Mouse (Mus musculus) urinary bladder, postnatal 36 days (tissue): ENCODE data around the gene Emilin2.

ENCODE experiments used
- DNase-seq, 2 experiments: peaks; one replicate each; pipeline ENCODE4 v3.0.0; 2022; ENCODE audit warnings: low spot score in 2 of 2, mixed read lengths in 1 of 2

The Emilin2 gene

DNA sequence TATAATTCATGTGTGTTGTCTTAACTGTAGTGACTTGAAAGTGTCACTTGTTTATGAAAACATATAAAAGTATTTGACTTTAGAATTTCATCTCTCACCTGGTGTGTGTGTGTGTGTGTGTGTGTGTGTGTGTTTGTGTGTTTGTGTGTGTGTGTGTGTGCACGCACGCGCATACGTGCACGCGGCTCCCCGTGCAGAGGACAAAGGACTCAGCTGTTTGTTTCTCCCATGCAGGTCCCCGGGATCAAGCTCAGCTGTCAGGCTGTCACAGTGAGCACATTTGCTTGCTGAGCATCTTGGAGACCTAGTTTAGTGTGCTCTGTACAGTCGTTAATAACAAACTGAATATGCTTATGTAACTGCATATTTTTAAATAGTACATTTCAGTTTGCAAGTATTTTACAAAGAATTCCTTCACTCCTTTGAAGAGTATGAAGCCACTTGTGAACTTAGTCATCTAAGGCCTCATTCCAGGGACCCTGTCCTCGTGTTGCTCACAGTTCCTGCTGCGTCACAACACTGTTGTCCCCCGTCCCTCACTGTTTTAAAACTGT lies 77.7 kb downstream of the Emilin2 start:
- no peak for DNase-seq

DNA sequence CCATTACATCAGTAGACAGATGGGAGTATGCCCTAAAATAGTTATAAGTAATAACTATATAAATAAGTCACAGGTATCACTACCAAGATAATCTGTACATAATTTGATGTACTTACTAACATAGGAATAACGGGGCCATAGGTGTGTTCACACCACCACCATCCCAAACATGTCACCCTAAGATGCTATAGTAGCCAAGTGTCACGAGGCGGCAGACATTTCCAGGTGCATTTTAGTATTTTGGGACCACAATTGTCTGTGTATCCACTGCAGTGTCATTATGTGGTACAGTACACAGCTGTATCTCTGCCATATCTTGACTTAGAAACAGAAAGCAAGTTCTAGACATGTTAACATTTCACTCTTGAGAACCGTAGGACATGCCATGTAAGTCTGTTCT lies 78.6 kb downstream of the Emilin2 start:
- no peak for DNase-seq

DNA sequence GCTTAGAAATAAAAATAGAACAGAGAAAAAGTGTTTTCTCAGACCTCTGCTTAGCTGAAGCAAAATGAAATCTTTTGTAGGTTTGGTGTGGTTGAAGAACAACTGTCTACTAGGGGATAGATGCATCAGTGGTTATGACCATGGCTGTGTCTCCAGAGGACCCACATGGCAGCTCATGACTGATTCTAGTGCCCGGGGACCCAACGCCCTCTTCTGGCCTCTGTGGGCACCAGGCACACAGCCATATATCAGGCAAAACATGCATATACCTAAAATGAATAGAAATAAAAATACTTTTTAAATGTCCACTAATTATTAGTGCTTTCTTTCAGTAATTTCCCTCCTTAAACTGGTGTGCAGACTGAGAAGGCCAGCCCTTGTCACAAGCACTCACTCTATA lies 79.8 kb downstream of the Emilin2 start:
- no peak for DNase-seq

DNA sequence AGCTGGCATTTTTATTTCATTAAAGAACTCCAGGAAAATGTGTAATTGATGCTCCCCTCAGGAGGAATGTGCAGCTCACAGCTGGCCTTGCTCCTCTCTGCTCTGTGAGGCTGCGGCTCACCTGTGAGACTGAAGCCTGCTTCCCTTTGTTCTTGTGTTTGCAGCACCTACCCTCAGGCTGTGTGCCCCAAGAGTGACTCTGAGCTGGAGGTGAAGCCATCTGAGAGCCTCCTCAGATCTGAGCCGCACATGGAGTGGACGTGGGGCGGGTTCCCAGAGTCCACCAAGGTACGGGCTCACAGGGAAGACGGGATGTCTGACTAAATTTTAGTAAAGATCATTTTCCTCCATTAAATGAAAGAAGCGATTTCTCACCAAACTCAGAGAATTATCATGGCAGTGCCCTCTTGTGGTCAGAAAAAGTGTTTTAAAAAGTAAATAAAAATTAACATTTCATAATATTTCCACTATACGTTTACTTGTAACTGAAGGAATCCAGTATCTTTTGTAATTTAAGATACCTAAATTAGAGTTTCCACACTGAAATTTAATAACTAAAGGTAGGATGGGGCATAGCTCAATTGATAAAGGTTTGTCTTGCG lies 81.6 kb downstream of the Emilin2 start:
- no peak for DNase-seq

DNA sequence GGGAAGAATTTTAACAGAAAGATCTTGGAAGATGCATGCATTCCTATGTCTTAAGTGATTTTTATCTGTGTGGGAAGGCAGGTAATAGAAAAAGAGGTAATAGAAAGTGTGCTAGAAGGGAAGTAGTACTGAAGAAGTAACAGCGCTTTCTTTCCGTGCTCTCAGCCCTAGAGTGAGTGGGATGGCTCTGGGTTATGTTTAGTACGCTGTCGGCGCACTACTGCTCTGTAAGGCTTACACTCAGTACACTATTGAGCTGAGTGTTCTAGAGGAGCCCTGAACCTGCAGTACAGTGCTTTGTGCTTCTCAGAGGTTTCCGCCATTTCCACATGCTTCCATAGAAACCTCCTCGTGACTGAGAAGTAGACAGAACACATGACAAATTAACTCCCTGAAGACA lies 83.1 kb downstream of the Emilin2 start:
- no peak for DNase-seq

DNA sequence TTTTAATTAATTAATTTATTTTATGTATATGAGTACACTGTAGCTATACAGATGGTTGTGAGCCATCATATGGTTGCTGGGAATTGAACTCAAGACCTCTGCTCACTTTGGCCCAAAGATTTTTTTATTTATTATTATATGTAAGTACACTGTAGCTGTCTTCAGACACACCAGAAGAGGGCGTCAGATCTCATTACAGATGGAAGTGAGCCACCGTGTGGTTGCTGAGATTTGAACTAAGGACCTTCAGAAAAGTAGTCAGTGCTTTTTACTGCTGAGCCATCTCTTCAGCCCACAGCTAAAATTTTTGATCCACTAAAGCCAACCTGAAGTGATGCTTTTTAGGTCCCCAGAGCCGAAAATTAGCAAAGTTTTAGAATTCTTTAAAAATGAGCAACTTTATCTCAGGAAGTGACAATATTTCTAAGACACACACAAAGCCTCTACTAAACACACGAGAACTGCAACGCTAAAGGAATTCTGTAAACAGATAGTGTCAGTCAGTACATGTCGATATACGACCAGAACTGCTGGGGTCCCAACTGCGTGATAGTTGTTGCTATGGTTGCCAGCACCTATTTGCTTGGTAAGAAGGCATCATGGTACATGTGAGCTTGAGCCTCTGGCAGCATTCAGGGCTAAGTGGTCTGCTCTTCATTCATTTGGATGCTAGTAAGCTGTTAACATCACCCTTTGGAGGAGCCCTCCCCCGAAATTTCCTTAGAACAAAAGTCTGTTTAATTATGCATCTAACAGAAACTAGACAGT lies 84.5 kb downstream of the Emilin2 start:
- DNase-seq = no peak

DNA sequence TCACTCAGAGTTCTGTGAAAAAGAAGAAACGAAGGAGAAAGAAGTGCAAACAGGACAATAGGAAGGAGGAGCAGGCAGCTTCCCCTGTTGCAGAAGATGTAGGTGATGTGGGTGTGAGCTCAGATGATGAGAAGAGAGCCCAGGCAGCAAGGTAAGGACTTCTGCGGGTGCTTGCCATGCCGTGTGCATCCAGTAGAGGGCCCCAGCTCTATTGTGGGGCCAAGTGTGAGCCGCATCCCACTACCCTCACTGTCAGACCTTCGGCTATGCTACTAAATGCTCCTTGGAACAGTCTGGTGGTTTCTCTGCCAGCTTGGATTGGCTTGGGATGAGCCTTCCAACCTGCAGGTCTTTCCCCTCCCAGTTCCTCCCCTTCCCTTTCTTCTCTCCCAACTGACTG lies 86.7 kb downstream of the Emilin2 start:
- no peak for DNase-seq

DNA sequence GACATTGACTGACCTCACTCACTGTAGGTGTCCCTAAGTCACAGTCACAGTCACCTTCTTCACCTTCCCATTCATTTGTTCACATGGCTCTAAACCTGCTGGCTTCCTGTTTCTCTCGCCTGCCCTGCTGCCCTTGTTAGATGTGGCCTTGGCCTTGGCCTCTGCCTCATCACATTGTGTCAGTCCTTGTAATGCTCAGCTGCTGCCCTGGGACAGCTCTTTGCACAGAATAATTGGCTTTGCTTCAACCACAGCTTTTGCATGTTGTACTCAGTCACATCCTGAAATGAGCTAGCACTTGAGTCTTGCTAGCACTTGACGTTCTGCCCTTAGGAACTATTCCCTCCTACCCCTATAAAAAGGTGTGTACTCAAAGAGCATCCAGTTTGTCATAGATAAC lies 87.3 kb downstream of the Emilin2 start:
- no peak for DNase-seq

DNA sequence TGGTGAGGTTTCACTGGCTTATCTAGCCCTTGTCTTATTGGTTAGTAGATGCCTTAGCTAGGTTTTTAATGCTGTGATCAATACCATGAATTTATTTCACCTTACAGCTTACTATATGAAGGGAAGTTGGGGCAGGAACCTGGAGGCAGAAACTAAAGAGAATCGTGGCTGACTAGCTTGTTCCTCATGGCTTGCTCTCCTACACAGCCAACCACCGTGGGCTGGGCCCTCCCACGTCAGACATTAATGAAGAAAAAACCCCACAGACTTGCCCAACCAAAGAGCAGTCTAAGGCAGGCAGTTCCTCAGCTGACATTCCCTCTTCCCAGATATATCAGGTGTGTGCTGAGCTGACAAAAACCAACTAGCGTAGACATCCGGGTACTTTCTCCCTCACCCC lies 88.1 kb downstream of the Emilin2 start:
- no peak for DNase-seq

DNA sequence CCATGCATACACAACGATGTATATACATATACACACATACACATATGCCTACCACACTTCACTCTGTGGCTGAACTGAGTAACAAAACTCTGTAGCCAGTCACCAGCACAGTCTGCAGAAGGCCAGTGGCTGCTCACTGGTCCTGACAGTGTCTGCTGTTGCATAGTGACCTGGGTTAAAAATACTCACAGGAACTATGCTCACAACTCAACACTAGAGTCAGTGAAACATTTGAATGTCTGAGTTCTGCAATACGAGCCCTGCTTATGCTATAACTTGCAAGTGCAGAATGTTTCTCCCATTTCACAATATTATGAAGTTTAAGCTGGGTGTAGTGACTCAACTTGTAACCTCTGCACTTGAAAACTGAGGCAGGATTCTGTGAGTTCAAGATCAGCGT lies 90.4 kb downstream of the Emilin2 start:
- DNase-seq = no peak

DNA sequence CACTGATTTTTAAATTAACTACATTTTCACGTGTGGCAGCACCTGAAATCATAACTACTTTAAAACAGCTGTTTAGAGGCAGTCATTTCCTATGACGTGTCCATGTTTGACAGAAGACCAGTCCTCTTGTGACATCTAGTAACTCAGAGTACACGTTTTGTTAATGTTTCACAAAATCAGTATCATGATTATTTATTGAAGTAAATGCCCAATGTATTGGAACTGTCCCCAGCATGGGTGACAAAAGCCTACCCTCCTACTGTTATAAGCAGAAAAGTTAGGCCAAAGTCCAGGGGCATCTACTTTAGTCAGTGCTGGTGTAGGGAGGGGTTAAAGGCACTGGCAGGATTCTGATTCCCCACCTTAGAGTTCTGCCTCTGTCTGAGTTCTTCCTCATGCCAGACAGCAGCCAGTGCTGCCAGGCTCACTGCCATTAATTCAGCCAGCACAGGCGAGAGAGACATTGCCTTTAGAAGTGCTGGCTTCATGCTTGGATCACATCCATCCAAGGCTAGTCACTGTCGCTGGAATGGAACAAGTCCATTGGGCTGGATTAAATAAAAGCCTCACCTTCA lies 94.6 kb downstream of the Emilin2 start:
- no peak for DNase-seq

DNA sequence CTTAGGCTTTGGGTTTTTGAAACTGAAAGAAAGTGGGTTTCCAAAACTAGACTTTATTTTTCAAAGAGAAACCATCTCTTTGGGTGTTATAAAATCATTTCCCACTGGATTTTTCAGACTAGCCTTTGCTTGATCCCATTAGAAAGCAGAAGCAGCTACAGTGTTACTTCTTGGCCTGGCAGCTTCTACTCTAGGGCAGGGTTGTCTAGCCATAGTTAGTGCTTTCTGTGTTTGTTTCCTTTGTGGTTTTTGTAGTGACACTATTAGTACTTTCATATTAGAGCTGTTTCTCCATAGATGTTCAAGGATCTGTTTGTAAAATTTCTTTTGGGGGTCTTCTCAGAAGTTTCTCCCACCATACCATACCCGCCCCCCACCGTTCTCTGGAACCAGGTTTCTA lies 95.5 kb downstream of the Emilin2 start:
- DNase-seq = no peak

DNA sequence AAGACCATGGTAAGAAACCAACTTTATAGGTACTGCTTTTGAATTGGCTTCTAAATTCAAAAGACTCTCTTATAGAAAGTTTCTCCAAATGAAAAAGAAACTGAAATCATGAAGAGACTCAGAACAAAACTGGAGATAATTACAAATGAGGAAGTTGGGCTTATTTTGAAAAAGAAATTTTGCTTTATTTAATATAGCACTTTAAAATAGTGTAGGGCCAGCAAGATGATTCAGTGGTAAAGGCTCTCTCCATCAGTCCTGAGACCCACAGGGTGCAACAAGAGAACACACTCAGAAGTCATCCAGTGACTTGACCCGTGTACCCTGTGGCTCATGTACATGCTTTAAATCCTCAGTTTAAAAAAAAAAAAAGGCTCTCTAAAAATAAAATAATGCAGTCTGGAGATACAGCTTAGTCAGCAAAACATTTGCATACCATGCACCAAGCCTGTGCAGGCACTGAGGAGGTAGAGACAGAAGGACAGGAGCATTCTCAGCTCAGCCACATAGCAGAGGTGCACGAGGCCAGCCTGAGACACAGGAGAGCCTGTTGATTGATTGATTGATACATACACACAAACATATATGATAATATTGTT lies 96.4 kb downstream of the Emilin2 start:
- DNase-seq = no peak

DNA sequence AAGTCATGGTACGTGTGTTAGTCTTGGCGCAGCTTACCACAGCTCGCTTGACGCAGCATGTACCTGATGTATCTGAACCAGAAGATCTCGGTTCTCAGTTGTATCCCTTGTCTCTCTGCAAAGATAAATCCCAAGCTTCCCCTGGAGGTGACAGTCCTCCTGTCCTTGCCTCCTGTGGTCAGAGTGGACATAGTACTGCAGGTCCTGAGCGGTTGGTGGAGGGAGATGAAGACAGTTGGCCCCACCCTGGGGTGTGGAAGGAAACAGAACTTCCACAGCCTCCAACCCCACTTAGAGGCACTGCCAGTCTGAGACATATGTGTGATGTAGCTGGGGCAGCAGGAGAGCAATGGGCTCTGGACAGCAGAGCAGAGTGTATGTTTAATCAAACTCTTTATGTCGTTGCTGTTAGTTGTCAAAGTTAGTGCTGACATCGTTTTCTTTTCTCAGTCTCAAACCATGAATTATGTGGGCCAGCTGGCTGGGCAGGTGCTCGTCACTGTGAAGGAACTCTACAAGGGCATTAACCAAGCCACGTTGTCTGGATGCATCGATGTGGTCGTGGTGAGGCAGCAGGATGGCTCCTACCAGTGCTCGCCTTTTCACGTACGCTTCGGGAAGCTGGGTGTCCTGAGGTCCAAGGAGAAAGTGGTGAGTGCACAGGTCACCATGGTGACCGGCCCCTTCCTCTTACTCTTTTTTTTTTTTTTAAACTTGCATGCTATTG lies 97.1 kb downstream of the Emilin2 start:
- no peak for DNase-seq

DNA sequence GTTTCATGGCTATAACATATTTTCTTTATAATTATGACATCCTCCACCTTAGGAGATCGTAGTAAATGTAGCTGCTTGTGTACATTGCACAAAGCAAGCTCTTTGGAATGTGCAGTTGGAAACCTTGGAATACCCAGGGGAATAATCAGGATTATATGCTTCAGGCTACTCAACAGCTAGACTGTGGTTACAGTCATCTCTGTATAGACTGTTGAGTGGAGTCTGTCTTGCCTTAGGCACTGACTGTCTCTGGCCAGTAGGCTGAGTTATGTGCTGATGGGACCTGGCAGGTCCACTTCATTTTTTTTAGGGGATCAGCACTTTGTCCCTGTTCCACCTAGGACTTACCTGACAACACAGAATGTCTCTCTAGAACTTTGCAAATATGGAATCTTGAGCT lies 98.1 kb downstream of the Emilin2 start:
- no peak for DNase-seq

DNA sequence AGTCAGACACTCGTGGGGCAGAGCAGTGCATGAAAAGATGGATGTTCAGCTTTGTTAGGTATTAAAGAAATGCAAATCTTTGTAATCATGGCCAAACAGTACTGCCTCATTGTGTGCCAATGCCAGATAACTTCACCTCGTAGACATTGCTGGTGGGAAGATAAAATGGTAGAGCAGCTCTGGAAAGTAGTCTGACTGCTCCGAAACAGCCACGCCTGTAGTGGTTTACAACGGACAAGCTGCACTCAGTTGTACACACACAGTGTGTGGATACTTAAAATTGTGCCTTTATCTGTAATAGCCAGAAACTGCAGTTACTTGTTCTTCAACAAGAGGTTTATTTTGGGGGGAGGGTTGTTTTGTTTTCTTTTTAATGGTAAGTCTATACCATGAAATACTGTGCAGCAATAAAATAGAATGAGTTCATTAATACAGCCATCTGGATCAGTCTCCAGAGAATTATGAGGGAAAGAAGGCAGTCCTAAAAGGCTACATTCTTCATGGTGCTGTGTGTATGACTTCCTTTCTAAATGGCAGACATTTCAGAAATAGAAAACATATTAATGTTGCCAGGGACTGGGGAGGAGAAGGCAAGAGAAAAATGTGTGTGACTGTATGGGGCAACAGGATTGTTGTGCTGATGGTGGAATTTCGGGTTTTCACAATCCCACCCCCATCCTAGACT lies 99.7 kb downstream of the Emilin2 start:
- no peak for DNase-seq

DNA sequence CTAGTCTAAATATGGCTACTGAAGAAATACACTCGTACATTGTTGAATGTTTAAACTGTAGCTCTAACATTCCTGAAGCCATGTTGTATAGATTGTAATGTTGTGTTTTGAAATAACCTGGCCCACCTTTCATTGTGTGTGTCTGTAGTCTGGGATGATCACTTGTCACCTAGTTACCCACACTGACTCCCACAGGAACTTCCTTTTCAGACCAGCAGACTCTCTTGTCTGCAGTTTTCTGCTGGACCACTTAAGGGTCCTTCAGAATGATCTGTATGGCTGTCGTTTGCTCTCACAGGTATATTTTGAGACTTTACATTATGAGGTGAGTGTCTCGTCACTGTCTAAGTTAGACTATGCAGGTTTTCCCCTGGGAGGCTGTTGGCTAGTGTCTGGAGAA lies 101.8 kb downstream of the Emilin2 start:
- DNase-seq = no peak

DNA sequence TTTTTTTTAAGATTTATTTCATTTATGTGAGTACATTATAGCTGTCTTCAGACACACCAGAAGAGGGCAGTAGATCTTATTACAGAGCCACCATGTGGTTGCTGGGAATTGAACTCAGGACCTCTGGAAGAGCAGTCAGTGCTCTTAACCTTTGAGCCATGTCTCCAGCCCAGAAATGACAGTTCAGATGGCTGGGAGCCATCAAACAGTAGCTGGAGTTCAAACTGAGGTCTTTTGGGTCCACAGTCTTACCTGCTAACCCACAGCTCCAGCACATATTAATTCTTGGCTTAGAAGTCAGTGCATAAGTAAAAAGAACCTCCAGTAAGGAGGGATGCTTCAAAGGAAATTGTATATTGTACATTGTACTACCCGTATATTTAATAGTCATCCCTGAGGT lies 102.9 kb downstream of the Emilin2 start:
- no peak for DNase-seq

DNA sequence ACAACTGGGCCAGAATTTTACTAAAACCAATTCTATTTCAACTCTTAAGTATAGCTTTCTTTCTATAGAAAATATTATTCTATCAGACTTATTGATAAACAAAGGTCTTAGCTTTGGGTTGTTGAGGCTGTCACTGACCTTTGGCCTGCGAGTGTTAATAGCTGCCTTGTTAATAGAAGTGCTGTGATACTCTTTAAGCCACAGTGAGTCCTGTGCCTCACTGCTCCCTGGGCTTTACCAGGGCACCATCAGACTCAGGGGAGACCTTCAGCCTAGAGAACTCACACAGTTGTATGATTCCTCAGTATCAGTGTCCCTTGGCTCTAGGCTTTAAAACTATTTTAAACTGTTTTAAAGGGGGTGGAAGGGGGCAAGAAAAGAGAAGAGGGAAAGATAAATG lies 103.4 kb downstream of the Emilin2 start:
- DNase-seq = no peak

DNA sequence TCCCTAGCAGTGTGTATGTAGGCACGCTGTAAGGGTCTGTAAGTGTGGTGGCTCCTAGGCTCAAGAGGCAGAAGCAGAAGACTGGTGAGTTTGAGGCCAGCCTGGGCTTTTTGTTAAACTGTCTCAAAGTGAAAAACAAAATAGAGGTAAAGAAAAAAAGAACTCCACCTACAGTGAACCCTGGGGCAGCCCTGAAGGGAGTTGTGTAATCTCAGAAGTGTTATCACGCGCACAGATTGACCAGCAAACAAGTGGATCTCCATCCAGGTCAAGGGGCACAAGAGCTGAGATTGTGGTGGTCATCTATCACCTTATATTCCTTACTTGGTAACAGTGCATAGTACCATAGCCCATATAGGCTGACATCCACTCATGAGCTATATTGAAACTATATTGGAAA lies 104.5 kb downstream of the Emilin2 start:
- DNase-seq = no peak

DNA sequence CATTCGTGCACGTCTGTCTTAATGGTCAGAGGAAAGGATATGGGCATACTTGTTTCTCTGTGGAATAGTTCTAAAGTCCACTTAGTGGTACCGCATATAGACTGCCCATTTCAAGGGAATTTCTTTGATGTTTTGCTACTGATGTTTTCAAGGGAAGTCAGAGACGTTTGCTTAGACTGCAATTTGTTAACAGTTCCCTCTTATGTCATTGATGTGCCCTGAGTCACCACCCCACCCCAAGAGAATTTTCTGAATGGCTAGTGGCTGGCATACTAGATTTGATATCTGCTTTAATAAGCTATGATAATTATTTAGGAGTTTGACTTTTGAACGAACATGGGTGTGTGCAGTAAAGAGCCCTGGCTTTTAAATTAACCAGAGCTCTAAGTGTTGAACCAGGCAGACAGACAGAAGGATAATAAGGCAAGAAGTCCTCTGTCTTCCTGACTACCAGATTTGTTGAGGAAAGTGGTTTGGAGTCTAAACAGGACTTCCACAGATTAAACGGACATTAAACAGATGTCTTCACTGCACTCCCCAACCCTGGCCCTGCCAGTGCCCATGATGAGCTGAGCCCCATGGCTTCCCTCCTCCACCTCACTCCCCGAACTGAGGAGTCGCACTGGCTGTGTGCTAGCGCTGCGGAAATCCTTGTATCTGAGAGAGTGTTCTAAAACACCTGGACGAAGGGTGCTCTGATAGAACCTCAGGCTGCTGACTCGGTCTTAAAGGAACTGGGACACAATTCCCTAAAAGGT lies 105.5 kb downstream of the Emilin2 start:
- DNase-seq = no peak
